Mouse (Mus musculus) thymus, adult 2 months (tissue): ENCODE results near the gene Stk40. TPM values are rescaled to one million over a fixed set of nuclear protein-coding genes. Genes with fewer than 3 reads are reported as not detected.
A peak's percentile ranks its signal among the peaks of the same experiment; 100 is the strongest.

Experiments used
- DNase-seq: peaks from one replicate; pipeline ENCODE4 v3.0.0; 2021
- H3K27ac ChIP-seq: fragments of 200-500 bp; 2 replicates; pipeline ENCODE4 v1.5.1; 2012; ENCODE audit warnings: low read length, control low read depth; ENCODE audit not compliant: control insufficient read depth, insufficient read depth
- H3K27me3 ChIP-seq: fragments of 200-500 bp; 2 replicates; pipeline ENCODE4 v1.6.1; 2012; ENCODE audit warnings: mild to moderate bottlenecking, low read length, moderate library complexity, mixed read lengths; ENCODE audit not compliant: control insufficient read depth, insufficient read depth
- H3K36me3 ChIP-seq: fragments of 200-500 bp; 2 replicates; pipeline ENCODE4 v1.6.1; 2012; ENCODE audit warnings: mild to moderate bottlenecking, low read length, moderate library complexity; ENCODE audit not compliant: control insufficient read depth, insufficient read depth
- H3K4me1 ChIP-seq: fragments of 200-500 bp; replicated peaks from 2 replicates; pipeline ENCODE4 v1.6.1; 2012; ENCODE audit warnings: low read length; ENCODE audit not compliant: control insufficient read depth, insufficient read depth
- H3K4me3 ChIP-seq: fragments of 200-500 bp; 2 replicates; pipeline ENCODE4 v1.5.1; 2012; ENCODE audit warnings: mild to moderate bottlenecking, low read length, control low read depth, moderate library complexity; ENCODE audit not compliant: control insufficient read depth, insufficient read depth
- CTCF ChIP-seq: fragments of 200-500 bp; IDR thresholded peaks from 2 replicates; pipeline ENCODE4 v1.5.1; 2012; ENCODE audit warnings: mild to moderate bottlenecking, control low read depth, low read length, moderate library complexity, borderline replicate concordance; ENCODE audit not compliant: control insufficient read depth, poor library complexity, insufficient read depth; ENCODE audit errors: extremely low read depth
- POLR2A ChIP-seq: fragments of 200-500 bp; IDR thresholded peaks from 2 replicates; pipeline ENCODE4 v1.6.1; 2012; ENCODE audit warnings: mild to moderate bottlenecking, low read length, control low read depth, moderate library complexity; ENCODE audit not compliant: control insufficient read depth, poor library complexity, insufficient read depth; ENCODE audit errors: extremely low read depth
- WGBS: fragments of 180-500 bp; shearing (Covaris S2); methylation state at CpG from one replicate; pipeline ENCODE4 v1.1.7; 2018; 5-methylcytosine and 5-hydroxymethylcytosine counted together
- polyA plus RNA-seq: library from polyadenylated mRNA; depleted of rRNA; stranded (reverse); fragments of >200 nt; gene quantifications from 2 replicates; pipeline ENCODE4 v1.2.3, GENCODE M21; 2012

Gene Stk40
- polyA plus RNA-seq, 1 experiment, result 36.5 TPM

GRCm38 (mm10) chr4:126146974-126147532, 43.3 kb downstream of the Stk40 start:
- TF ChIP-seq POLR2A (no peak), CTCF (no peak)
- no peaks in the 10 kb centered on the region for H3K36me3 ChIP-seq
- H3K4me1 ChIP-seq, result peaks cover 24% of the 10 kb centered on the region
- no peak overlapping the region for H3K27ac ChIP-seq
- 88% methylated on average over 9 of the region's 9 CpGs for WGBS
- H3K4me3 ChIP-seq, result no peak overlapping the region
- DNase-seq, result no peak
- H3K27me3 ChIP-seq, result no peaks in the 10 kb centered on the region

GRCm38 (mm10) chr4:126147533-126148160, 43.9 kb downstream of the Stk40 start, which contains the start of gene Eva1b:
Eva1b (plus strand) TSS chr4:126147744.
- no peak for TF ChIP-seq POLR2A
- 0 out of 2 replicates have a peak, but pooled peaks have one; percentile 8 for TF ChIP-seq CTCF
- H3K27ac ChIP-seq, result no peak within 1 kb of the TSS
- H3K4me3 ChIP-seq, result peak within 1 kb of the TSS; percentile 73
- WGBS, result 59% methylated on average over 24 of the region's 24 CpGs
- peak; percentile 19 for DNase-seq
- H3K4me1 ChIP-seq, result peaks cover 24% of the 10 kb centered on the region
- H3K27me3 ChIP-seq, result no peaks in the 10 kb centered on the region
- H3K36me3 ChIP-seq, result no peaks in the 10 kb centered on the region

- peaks cover 24% of the 10 kb centered on the region for H3K4me1 ChIP-seq
- H3K4me3 ChIP-seq, result peak overlapping the region; percentile 73
- no peak overlapping the region for H3K27ac ChIP-seq
- no peaks in the 10 kb centered on the region for H3K27me3 ChIP-seq
- DNase-seq, result peak; percentile 74
- no peaks in the 10 kb centered on the region for H3K36me3 ChIP-seq
- TF ChIP-seq CTCF (no peak; the same call in 1 of the 2 replicates), POLR2A (0 out of 2 replicates have a peak, but pooled peaks have one; percentile 36)
- WGBS, result 2% methylated on average over 65 of the region's 67 CpGs
Measured at GRCm38 (mm10) chr4:126148161-126148961, 44.6 kb downstream of the Stk40 start.

GRCm38 (mm10) chr4:126149041-126149676, 45.4 kb downstream of the Stk40 start:
- no peaks in the 10 kb centered on the region for H3K36me3 ChIP-seq
- no peaks in the 10 kb centered on the region for H3K27me3 ChIP-seq
- H3K27ac ChIP-seq, result no peak overlapping the region
- WGBS, result 85% methylated on average over 42 of the region's 42 CpGs
- peak; percentile 14 for DNase-seq
- TF ChIP-seq POLR2A, result no peak
- no peak for TF ChIP-seq CTCF
- peak overlapping the region; percentile 73 for H3K4me3 ChIP-seq
- H3K4me1 ChIP-seq, result peaks cover 24% of the 10 kb centered on the region

GRCm38 (mm10) chr4:126149798-126150197, 46.0 kb downstream of the Stk40 start:
- 93% methylated on average over 10 of the region's 10 CpGs for WGBS
- peaks cover 24% of the 10 kb centered on the region for H3K4me1 ChIP-seq

GRCm38 (mm10) chr4:126150297-126150948, 46.7 kb downstream of the Stk40 start:
- 82% methylated on average over 16 of the region's 16 CpGs for WGBS
- Histone ChIP-seq H3K36me3 (no peaks in the 10 kb centered on the region), H3K27ac (no peak overlapping the region), H3K4me1 (peaks cover 24% of the 10 kb centered on the region), H3K27me3 (no peaks in the 10 kb centered on the region), H3K4me3 (no peak overlapping the region)
- no peak for DNase-seq
- TF ChIP-seq CTCF, result no peak
- TF ChIP-seq POLR2A, result no peak

More at GRCm38 (mm10) chr4:126149798-126150197, 46.0 kb downstream of the Stk40 start:
- H3K4me3 ChIP-seq, result no peak overlapping the region
- no peak overlapping the region for H3K27ac ChIP-seq
- no peaks in the 10 kb centered on the region for H3K27me3 ChIP-seq
- no peak for DNase-seq
- TF ChIP-seq CTCF (no peak), POLR2A (no peak)
- no peaks in the 10 kb centered on the region for H3K36me3 ChIP-seq
